Mouse (Mus musculus): ENCODE data around the gene Wdr4.

DNA sequence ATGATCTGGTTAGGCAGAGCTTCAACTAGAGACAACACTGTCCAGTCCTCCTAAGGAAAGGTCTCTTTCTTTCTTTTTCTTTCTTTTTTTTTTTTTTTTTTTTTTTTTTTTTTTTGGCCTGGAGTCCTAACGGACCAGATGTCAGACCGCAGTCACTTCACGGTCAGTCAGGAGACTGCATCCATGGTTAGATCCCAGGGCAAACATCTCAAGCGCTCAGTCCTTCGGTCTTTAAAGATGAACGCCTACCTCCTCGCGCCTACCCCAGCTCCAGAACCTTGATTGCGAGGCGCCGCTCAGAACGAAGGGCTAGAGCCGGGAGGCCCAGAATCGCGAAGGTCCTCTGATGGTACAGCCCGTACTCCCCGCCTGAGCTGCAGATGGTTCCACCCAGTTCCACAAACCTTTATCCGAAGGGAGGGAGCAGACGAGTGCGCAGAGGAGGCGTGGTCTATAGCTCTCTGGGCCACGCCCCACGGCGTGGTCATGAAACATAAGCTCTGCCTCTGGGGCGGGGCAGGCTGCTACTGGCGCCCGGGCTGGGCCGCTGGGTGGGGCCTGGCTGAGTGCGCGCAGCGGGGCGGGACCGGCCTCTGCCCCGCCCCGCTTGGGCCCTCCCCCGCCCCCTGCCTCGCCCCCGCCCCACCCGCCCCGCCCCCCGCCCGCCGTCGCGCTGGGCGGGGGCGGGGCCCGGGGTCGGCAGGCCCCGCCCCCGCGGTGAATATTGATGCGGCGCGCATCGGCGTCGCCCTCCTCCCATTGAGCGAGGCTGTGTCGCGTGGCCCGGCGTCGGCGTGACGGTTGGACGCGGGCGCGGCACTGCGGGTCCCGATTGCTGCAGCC lies 44.5 kb upstream of the Wdr4 start, which contains the start of gene Pknox1:
- TF ChIP-seq GATA1 (IDR thresholded peaks at IDR 0.05; ENCODE audit: low read length) (no peak), TAL1 (IDR thresholded peaks at IDR 0.05; ENCODE audit: low read length) (no peak; the same call in 2 of the 3 replicates)
